Mouse (Mus musculus) hindbrain, embryonic 12.5 days (tissue): Measurements from ENCODE around the gene Hnrnpab. TPM values are rescaled to one million over a fixed set of nuclear protein-coding genes. Genes with fewer than 3 reads are reported as not detected.
"Not testable (repeated sequence)": the region's sequence is repeated elsewhere in the genome, so short reads cannot be mapped to it uniquely, and the experiment has no call there.

Experiments used
- ATAC-seq: fragments of 200-750 bp; cut with Nextera tagmentation; 2 replicates; pipeline ENCODE4 v1.8.0; 2017; ENCODE audit warnings: moderate TSS enrichment; ENCODE audit not compliant: low FRiP score
- H3K27ac ChIP-seq: fragments of 300-500 bp; sonication (generic); 2 replicates; pipeline ENCODE4 v1.5.1; 2016; ENCODE audit warnings: mild to moderate bottlenecking
- H3K27me3 ChIP-seq: fragments of 300-500 bp; sonication (generic); 2 replicates; pipeline ENCODE4 v1.6.1; 2016; ENCODE audit warnings: mild to moderate bottlenecking
- H3K36me3 ChIP-seq: fragments of 300-500 bp; sonication (generic); 2 replicates; pipeline ENCODE4 v1.6.1; 2016; ENCODE audit warnings: mild to moderate bottlenecking
- H3K4me1 ChIP-seq: fragments of 300-500 bp; sonication (generic); 2 replicates; pipeline ENCODE4 v1.6.1; 2016
- H3K4me2 ChIP-seq: fragments of 300-500 bp; sonication (generic); replicated peaks from 2 replicates; pipeline ENCODE4 v1.6.1; 2016; ENCODE audit warnings: mild to moderate bottlenecking
- H3K4me3 ChIP-seq: fragments of 300-500 bp; sonication (generic); 2 replicates; pipeline ENCODE4 v1.5.1; 2016; ENCODE audit warnings: mild to moderate bottlenecking
- H3K9ac ChIP-seq: fragments of 300-500 bp; sonication (generic); 2 replicates; pipeline ENCODE4 v1.6.1; 2016; ENCODE audit warnings: mild to moderate bottlenecking, moderate library complexity
- H3K9me3 ChIP-seq: fragments of 300-500 bp; sonication (generic); replicated peaks from 2 replicates; pipeline ENCODE4 v1.6.1; 2016; ENCODE audit warnings: mild to moderate bottlenecking
- WGBS: fragments of 180-500 bp; shearing (Covaris S2); methylation state at CpG from one replicate; pipeline ENCODE4 v1.1.7; 2016; 5-methylcytosine and 5-hydroxymethylcytosine counted together
- polyA plus RNA-seq: library from polyadenylated mRNA; unstranded; fragments of >200 nt; fragmentation: Nextera tagmentation; extraction: Ambion mirVana; gene quantifications from 2 replicates; pipeline ENCODE4 v1.2.1, GENCODE M21; 2016

Gene Hnrnpab
- polyA plus RNA-seq, 1 experiment from 2014 or later = 723 TPM

DNA sequence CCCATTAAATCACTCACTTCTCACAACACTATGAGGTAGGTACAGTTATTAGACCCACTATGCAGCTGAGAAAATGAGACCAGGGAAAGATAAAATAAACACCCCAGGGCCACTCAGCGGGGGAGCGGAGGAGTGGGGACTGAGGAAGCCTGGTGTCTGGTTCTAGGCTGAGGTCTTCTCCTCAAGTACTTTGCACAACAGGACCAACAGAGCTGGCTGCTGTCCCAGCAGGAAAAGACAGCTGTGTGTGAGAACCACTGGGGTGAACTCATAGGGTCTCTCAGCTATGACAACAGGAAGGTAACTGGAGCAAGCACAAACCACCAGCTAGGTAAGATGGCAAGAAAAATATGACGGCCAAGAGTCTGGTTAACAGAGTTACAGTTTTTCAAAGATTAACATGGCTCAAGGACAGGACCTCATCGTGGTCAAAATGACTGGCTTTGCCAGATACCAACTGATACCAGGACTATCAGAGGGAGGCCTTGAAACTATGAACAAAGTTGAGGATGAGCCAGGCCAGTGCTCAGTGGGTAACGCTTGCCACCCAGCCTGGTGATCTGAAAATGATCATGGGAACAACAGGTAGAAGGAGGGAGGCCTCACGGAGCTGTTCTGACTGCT is 25.6 kb upstream of the Hnrnpab start:
- WGBS = 94% methylated on average over 6 of the region's 6 CpGs

GRCm38 (mm10) chr11:51629651-51630314 is 23.1 kb upstream of the Hnrnpab start:
- Histone ChIP-seq H3K27me3 (no peaks in the 10 kb centered on the region), H3K27ac (no peak overlapping the region), H3K4me3 (no peak overlapping the region), H3K9me3 (no peaks in the 10 kb centered on the region), H3K4me2 (no peak overlapping the region), H3K9ac (no peak overlapping the region), H3K36me3 (peaks cover 52% of the 10 kb centered on the region), H3K4me1 (peaks cover 5% of the 10 kb centered on the region)
- WGBS = 87% methylated on average over 15 of the region's 15 CpGs
- ATAC-seq = no peak

More for the DNA sequence above, 25.6 kb upstream of the Hnrnpab start:
- no peaks in the 10 kb centered on the region for H3K27me3 ChIP-seq
- H3K9ac ChIP-seq = no peak overlapping the region
- H3K4me2 ChIP-seq = no peak overlapping the region
- no peak overlapping the region for H3K27ac ChIP-seq
- H3K36me3 ChIP-seq = peaks cover 28% of the 10 kb centered on the region
- no peak overlapping the region for H3K4me3 ChIP-seq
- no peak for ATAC-seq
- no peaks in the 10 kb centered on the region for H3K9me3 ChIP-seq
- peaks cover 16% of the 10 kb centered on the region for H3K4me1 ChIP-seq

DNA sequence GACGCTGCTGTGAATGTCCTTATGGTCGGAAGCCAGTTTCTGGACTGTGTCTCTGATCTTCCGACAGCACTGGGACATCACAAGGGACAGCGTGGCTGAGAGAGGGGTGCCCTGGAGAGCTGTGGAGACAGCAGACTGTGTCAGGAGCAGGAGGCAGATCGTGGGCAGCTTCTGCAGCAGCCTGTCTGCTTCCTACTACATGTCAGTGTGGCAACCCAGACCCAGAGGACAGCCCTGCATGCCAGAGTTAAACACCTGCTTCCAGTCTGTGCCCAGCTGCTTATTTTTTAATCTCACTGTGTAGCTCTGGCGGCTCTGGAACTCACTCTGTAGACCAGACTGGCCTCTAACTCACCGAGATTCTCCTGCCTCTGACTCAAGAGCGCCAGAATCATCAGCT is 21.3 kb upstream of the Hnrnpab start:
- WGBS = 88% methylated on average over 8 of the region's 8 CpGs
- Histone ChIP-seq H3K36me3 (peaks cover 70% of the 10 kb centered on the region), H3K4me2 (no peak overlapping the region), H3K9me3 (no peaks in the 10 kb centered on the region), H3K9ac (no peak overlapping the region), H3K4me1 (no peaks in the 10 kb centered on the region), H3K27me3 (no peaks in the 10 kb centered on the region), H3K27ac (no peak overlapping the region), H3K4me3 (no peak overlapping the region)
- ATAC-seq = no peak

GRCm38 (mm10) chr11:51627425-51627824 is 20.8 kb upstream of the Hnrnpab start:
- H3K4me2 ChIP-seq = no peak overlapping the region
- H3K4me3 ChIP-seq = no peak overlapping the region
- peaks cover 75% of the 10 kb centered on the region for H3K36me3 ChIP-seq

DNA sequence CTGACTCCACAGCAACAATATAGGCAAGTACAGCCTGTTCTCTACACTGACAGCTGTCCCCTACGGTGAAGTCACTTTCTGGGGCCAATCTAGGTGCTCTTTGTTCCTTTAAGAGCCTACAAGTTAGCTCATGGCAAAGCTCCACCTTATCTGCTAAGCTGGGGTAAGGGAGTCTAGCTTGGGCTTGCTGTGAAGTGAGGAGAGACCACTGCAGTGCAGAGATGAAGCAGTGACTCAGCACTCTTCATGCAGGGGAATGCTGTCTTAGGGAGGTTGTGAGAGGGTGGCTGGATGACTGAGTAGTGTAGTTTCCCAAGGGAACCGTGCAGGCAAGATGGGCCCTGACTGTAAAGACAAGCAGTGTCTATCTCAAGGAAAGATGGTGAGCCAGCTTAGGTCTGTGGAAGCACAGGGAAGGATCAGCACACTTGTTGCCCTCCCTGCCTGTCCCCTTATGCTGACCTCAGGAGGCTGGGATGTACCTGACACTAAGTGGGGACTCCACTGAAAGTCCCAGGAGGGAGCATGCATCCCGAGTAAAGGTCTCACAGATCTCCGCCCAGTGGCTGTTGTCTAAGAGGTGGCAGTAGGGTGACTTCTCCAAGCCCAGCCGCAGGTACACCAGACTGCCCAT is 18.7 kb upstream of the Hnrnpab start:
- Histone ChIP-seq H3K4me2 (no peak overlapping the region), H3K9me3 (no peaks in the 10 kb centered on the region), H3K4me3 (no peak overlapping the region), H3K9ac (no peak overlapping the region), H3K27ac (no peak overlapping the region), H3K4me1 (peaks cover 12% of the 10 kb centered on the region), H3K36me3 (peaks cover 77% of the 10 kb centered on the region), H3K27me3 (no peaks in the 10 kb centered on the region)
- ATAC-seq = no peak
- WGBS = 88% methylated on average over 5 of the region's 5 CpGs

More at GRCm38 (mm10) chr11:51627425-51627824, 20.8 kb upstream of the Hnrnpab start:
- 91% methylated on average over 9 of the region's 9 CpGs for WGBS
- H3K4me1 ChIP-seq = no peaks in the 10 kb centered on the region
- no peaks in the 10 kb centered on the region for H3K9me3 ChIP-seq
- H3K27me3 ChIP-seq = no peaks in the 10 kb centered on the region
- no peak overlapping the region for H3K9ac ChIP-seq
- H3K27ac ChIP-seq = no peak overlapping the region
- no peak for ATAC-seq

DNA sequence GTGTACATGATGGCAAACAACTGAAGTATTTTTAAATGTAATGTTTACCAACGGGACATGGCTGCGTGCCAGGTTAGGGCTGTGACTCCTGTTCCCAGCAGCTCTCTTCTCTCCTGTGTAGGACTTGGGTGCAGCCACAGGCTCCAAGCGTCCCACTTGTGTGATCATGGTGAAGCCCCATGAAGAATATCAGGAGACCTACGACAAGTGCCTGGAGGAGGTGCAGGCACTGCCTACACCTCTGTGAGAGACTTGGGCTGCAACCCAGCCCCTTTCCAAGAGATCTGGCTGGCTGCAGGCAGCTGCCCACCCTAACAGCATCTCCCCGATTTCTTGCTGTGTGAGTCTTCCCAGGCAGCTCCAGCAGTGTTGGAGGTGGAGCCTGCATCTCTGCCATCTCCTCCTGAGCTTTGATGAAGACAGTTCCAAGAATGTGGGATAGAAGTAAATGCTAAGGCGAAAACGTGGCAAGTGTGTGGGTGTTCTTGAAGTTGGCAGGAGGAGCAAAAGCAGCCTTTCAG is 16.4 kb upstream of the Hnrnpab start:
- H3K4me2 ChIP-seq = no peak overlapping the region
- H3K9ac ChIP-seq = no peak overlapping the region
- H3K4me3 ChIP-seq = no peak overlapping the region
- no peaks in the 10 kb centered on the region for H3K9me3 ChIP-seq
- H3K36me3 ChIP-seq = peaks cover 61% of the 10 kb centered on the region
- H3K27ac ChIP-seq = no peak overlapping the region
- H3K4me1 ChIP-seq = peaks cover 15% of the 10 kb centered on the region
- WGBS = 90% methylated on average over 7 of the region's 7 CpGs
- no peaks in the 10 kb centered on the region for H3K27me3 ChIP-seq
- no peak for ATAC-seq

- no peak for ATAC-seq
- WGBS = 96% methylated on average over 2 of the region's 2 CpGs
- Histone ChIP-seq H3K36me3 (peaks cover 49% of the 10 kb centered on the region), H3K27me3 (no peaks in the 10 kb centered on the region), H3K9ac (no peak overlapping the region), H3K27ac (no peak overlapping the region), H3K4me3 (no peak overlapping the region), H3K4me1 (peaks cover 15% of the 10 kb centered on the region), H3K9me3 (no peaks in the 10 kb centered on the region), H3K4me2 (no peak overlapping the region)
Measured at GRCm38 (mm10) chr11:51621776-51622175, 15.1 kb upstream of the Hnrnpab start.

- Histone ChIP-seq H3K4me3 (peak overlapping the region; percentile 90), H3K4me2 (peak overlapping the region; percentile 81), H3K27me3 (no peaks in the 10 kb centered on the region), H3K9ac (peak overlapping the region; percentile 70), H3K27ac (no peak overlapping the region), H3K4me1 (peaks cover 25% of the 10 kb centered on the region), H3K36me3 (peaks cover 33% of the 10 kb centered on the region), H3K9me3 (no peaks in the 10 kb centered on the region)
- under 1% methylated on average over 11 of the region's 11 CpGs for WGBS
- no peak for ATAC-seq
Measured at GRCm38 (mm10) chr11:51620084-51620483, 13.4 kb upstream of the Hnrnpab start.

- Histone ChIP-seq H3K4me1 (peaks cover 26% of the 10 kb centered on the region), H3K27ac (no peak within 1 kb of the TSS), H3K4me3 (peak within 1 kb of the TSS; percentile 90), H3K27me3 (no peaks in the 10 kb centered on the region), H3K4me2 (peak within 1 kb of the TSS; percentile 81), H3K36me3 (peaks cover 27% of the 10 kb centered on the region), H3K9me3 (no peaks in the 10 kb centered on the region), H3K9ac (peak within 1 kb of the TSS; percentile 70)
- WGBS = under 1% methylated on average over 51 of the region's 51 CpGs
- peak; percentile 95 for ATAC-seq
Measured at GRCm38 (mm10) chr11:51619409-51620060, 12.9 kb upstream of the Hnrnpab start, which contains the start of gene Nhp2. Gene Nhp2 (plus strand): TSS chr11:51619735.

GRCm38 (mm10) chr11:51618894-51619408 is 12.3 kb upstream of the Hnrnpab start:
- H3K4me1 ChIP-seq = peaks cover 26% of the 10 kb centered on the region
- peak overlapping the region; percentile 81 for H3K4me2 ChIP-seq
- WGBS = 52% methylated on average over 7 of the region's 8 CpGs
- no peak overlapping the region for H3K27ac ChIP-seq
- H3K9ac ChIP-seq = no peak overlapping the region
- no peaks in the 10 kb centered on the region for H3K9me3 ChIP-seq
- ATAC-seq = no peak
- peaks cover 21% of the 10 kb centered on the region for H3K36me3 ChIP-seq
- H3K4me3 ChIP-seq = peak overlapping the region; percentile 90
- H3K27me3 ChIP-seq = no peaks in the 10 kb centered on the region

GRCm38 (mm10) chr11:51617693-51618092 is 11.0 kb upstream of the Hnrnpab start:
- Histone ChIP-seq H3K9ac (no peak overlapping the region), H3K4me3 (no peak overlapping the region), H3K27me3 (no peaks in the 10 kb centered on the region), H3K4me1 (peaks cover 26% of the 10 kb centered on the region), H3K36me3 (peaks cover 9% of the 10 kb centered on the region), H3K9me3 (no peaks in the 10 kb centered on the region), H3K27ac (no peak overlapping the region), H3K4me2 (no peak overlapping the region)
- ATAC-seq = no peak
- WGBS = 4% methylated on average over 4 of the region's 4 CpGs

- H3K36me3 ChIP-seq, H3K27ac ChIP-seq, H3K27me3 ChIP-seq, ATAC-seq, H3K9me3 ChIP-seq: not testable (repeated sequence)
- peak overlapping the region; percentile 59; the same call in 1 of the 2 replicates for H3K4me2 ChIP-seq
- 92% methylated on average over 7 of the region's 7 CpGs for WGBS
- H3K4me3 ChIP-seq = peak overlapping the region; percentile 27; the same call in 1 of the 2 replicates
- peaks cover 22% of the 10 kb centered on the region for H3K4me1 ChIP-seq
- H3K9ac ChIP-seq = peak overlapping the region; percentile 55; the same call in 1 of the 2 replicates
Measured at GRCm38 (mm10) chr11:51616113-51616512, 9.5 kb upstream of the Hnrnpab start.
